Mouse (Mus musculus): ENCODE data around the gene Prr15l. TPM values are rescaled to one million over a fixed set of nuclear protein-coding genes. Genes with fewer than 3 reads are reported as not detected.

Prr15l gene
- polyA plus RNA-seq, 1 experiment from 2014 or later = 1.5 TPM

DNA sequence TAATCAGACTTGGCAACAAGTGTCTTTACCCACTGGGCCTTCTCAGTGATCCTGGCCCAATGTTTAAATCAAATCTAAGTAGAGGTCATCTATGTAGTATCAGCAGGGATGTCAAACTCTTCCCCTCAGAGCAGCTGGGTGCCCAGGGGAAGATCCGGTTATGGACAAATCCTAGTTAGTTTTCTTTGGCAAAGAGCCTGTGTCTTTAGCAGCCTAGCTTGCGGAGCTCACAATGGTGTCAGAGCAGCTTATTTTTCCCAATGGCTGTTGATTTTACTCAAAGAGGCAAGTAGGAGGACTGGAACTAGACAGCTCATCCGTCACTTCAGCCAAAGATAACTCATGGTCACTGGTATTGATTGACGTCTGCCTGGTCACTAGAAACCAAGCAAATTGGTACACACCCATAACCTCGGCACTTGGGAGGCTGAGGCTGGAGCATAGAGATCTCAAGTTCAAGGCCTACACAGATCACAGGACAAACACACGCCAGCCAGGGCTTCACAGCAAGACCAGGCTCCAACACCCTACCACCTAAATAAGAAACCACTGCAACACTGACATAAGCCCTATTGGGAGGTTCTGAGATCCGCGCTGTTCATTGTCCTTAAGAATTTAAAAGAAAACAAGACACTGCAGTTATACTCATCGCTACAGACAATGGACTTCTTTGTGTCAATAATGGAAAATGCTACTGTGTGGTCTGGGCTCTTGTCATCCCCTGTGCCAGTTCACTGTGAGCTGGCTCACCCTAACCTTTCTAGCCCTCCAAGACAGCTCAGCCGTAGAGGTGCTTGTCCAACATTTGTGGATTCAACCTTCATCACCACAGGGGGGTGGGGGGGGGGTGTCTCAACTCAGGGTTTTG is 47.8 kb downstream of the Prr15l start:
- DNase-seq (ENCODE audit: low spot score) = no peak

- no peak for DNase-seq (ENCODE audit: low spot score)
These were observed 48.4 kb downstream of the Prr15l start for GRCm38 (mm10) chr11:96976379-96976687.

DNA sequence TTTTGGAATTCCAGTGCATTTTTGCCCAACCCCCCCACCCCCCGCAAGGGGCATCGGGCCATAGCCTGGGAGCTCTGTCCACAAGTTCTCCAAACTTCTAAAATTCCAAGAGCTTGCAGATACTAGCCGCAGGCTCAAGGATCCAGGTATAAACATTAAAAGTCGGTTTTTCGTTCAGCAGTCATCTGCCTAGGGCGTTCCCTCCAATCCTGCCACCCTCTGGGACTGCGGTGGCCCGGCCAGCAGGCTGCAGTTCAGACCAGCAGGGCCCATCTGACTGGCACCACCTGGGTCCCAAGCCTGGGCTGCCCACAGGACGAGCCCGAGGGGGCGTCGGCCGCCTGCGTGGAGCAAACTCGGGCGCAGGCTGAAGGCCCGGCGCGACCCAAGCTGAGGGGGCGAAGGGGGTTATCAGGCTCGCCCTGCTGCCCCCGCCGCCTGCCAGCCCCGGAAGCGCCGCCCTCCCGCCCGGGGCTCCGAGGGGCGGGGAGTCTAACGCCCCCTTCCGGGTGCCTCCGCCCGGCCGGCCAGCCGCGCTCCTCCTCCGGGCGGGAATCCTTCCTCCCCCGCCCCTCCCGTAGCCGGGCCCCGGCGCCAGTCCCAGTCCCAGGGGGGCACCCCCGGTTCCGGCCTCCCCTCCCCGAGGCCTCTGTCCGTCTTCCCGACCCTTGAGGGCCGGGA is 49.1 kb downstream of the Prr15l start:
- DNase-seq (ENCODE audit: low spot score) = peak; percentile 91

DNA sequence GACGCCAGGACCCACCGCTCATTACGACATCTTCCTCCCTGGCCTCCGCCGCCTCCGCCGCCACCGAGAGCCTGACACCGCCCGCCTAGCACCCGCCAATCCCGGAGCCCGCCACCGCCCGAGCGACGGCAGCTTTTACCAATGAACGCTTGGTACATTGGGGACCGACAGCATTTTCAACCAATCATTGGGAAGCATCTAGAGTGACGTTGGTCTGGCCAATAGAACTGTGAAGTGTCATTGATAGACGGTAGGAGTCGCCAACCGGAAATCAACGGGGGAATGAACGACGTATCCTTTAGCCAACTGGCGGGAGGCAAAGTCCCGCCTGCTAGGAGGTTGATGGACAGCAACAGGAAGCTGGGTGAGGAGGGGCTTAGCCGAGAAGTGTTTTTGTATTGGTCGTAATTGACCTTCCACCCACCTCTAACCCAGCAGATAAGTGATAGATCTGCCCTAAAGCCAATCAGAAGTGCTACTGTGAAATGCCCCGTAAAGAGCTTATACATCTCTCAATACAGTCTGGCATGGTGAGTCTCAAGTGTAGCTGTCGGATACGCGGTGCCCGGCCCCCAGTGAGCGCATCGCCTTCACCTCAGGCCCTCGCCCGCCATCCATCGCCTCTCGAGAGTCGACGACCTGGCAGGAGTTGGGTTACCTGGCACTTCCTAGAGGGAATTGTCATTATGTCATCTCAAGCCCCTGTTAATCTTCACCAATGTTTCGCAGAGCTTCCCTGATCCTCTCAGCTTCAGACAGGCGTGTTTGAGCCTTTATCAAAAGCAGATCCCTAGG is 49.9 kb downstream of the Prr15l start:
- peak; percentile 99 for DNase-seq (ENCODE audit: low spot score)

DNA sequence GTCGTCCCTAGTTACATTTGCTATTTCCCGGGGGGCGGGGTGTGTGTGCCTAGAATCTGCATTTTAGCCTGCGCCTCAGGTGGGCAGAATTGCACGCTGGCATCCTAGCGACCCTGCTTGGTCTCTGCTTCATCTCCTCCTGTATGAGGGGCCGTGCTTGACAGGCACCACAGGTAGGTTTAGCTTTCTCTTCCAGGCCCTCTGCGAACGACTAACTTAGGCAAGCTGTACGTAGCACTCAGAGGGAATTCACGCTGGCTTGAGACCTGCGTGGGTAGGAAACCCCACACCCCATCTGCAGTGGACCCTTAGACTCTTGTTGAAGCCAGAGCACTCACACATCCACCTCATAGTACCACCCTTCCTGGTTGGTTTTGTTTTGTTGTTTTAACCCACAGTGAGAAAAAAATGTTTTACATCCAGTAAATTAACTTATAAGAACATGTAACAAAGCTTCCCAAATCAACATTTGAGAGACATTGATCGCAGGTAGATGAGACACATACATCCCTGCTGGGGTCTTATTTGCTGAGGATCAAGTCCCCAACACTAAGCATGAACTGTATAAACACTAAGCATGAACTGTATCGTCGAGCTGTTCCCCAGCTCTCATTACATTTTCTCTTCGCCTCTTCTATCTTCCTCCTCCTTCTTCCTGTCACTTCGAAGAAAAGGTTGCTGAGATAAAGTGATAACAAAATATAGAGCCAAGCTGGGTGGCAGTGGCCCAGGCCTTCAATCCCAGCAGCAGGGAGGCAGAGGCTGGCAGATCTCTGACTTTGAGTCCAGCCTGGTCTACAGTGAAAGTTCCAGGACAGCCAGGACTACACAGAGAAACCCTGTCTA is 50.7 kb downstream of the Prr15l start:
- DNase-seq (ENCODE audit: low spot score) = no peak

GRCm38 (mm10) chr11:96979329-96979728 is 51.4 kb downstream of the Prr15l start:
- no peak for DNase-seq (ENCODE audit: low spot score)

DNA sequence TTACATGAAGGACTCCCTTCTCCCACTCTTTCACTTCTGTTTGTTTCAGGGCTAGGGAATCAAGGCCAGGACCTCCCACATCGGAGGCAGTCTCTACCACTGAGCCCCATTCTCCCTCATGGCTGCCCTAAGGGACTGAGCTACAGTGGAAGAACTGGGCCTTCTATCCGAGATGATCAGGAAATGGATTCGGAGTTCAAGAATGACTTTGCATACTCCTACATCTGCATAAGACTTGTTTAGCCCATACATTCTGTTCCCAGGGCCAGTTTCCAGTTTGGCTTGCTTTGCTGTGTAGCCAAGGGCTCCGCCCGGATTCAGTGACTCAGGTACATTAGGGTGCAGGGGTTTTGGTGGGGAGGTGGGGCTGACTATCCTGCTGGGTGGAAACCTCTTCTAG is 52.1 kb downstream of the Prr15l start:
- DNase-seq (ENCODE audit: low spot score) = no peak

DNA sequence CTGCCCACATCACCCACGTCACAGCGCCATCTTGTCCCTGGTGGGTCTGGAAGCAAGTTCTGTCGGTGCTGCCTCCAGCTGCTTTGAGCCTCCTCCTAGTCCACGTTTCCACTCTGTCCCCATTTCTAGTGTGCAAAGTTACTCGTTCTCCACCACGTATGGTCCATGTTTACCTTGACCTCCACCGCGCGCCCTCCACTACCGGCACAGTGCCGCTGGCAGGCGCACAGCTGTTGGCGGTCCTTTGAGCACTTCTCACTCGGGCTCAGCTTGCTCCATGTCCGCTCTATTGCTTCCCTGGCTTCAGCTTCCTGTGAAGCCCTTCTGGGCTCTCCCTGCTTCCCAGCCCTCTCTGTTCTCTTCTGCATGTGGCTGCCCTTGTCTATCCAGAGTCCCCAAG is 53.6 kb downstream of the Prr15l start:
- no peak for DNase-seq (ENCODE audit: low spot score)

GRCm38 (mm10) chr11:96982355-96982754 is 54.5 kb downstream of the Prr15l start:
- peak; percentile 85 for DNase-seq (ENCODE audit: low spot score)

DNA sequence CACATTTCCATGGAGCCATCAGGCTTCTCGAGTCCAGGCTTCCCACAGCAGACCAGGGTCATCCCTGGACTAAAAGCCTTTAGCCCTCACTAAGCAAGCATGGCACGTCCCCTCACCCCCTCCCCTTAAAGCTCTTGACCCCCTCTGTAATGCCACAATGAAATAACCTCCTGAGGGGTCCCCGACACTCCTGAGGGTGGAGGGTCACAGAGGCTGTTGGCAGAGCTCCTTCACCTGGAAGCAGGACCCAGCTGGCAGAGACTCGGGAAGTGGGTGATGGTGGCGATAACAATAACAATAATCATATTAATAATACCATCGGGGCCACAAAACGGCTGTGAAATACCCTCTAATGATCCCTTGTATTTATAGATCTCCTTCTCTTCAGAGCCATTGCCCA is 55.0 kb downstream of the Prr15l start, which contains the start of gene Sp2:
Gene Sp2, minus strand, starts transcription at position 101 of the 400 bp plus-strand sequence.
- DNase-seq (ENCODE audit: low spot score) = no peak

DNA sequence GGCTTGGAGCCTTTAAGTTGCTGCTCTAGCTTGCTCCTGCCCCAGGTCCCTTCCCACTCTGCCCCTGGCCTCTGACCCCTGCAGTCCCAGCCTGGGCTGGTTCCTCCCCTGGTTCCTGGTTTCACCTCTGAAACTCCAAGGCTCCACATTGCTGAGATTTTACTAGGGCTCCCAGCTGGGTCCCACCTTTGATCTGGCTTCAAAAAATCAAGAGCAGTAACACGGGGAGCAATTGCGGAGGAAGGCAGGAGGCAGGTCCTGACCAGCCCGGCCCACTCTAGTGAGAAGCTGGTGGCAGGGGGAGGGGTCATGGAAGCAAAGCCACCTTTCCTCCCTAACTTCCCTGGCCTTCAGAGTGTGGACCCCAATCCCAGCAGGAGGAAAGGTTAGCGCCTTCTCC is 57.0 kb downstream of the Prr15l start:
- no peak for DNase-seq (ENCODE audit: low spot score)

DNA sequence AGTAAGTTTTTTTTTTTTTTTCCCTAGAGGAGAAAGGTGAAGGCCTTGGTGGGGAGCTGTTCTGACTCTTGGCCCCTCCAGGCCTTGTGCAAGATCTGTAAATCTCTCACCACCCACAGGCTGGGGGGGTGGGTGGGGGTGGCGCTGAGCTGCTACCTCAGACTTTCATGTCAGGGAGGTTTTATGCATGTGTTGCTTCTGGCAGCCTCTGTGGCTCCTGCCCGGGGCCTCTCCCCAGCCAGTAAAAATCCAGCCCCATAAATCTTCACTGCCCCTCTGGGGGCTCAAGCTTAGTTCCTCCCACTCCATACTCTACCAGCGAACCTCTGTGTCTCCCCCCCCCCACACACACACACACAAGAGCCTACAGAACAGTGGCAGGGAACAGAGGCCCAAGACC is 58.6 kb downstream of the Prr15l start:
- DNase-seq (ENCODE audit: low spot score) = no peak

Other genes with a start within 250 kb of the Prr15l start
- gene Snx11, start 150.5 kb upstream of the Prr15l start, polyA plus RNA-seq (2015; fragmentation: Nextera tagmentation; extraction: Ambion mirVana) = 16.0 and 18.6 TPM in 2 replicates
- gene Cbx1, start 139.0 kb upstream of the Prr15l start, polyA plus RNA-seq (2015; fragmentation: Nextera tagmentation; extraction: Ambion mirVana) = 129 and 132 TPM in 2 replicates
- gene Nfe2l1, start 98.1 kb upstream of the Prr15l start, polyA plus RNA-seq (2015; fragmentation: Nextera tagmentation; extraction: Ambion mirVana) = 34.9 and 40.6 TPM in 2 replicates
- 55.8 and 60.7 TPM in 2 replicates for gene Copz2, start 78.2 kb upstream of the Prr15l start, polyA plus RNA-seq (2015; fragmentation: Nextera tagmentation; extraction: Ambion mirVana)
- gene Cdk5rap3, start 11.6 kb upstream of the Prr15l start, polyA plus RNA-seq (2015; fragmentation: Nextera tagmentation; extraction: Ambion mirVana) = 105 and 116 TPM in 2 replicates
- gene Pnpo, start 15.9 kb downstream of the Prr15l start, polyA plus RNA-seq (2015; fragmentation: Nextera tagmentation; extraction: Ambion mirVana) = 39.0 and 39.5 TPM in 2 replicates
- gene Sp2, start 54.9 kb downstream of the Prr15l start, polyA plus RNA-seq (2015; fragmentation: Nextera tagmentation; extraction: Ambion mirVana) = 19.2 and 21.9 TPM in 2 replicates
- gene Sp6, start 85.3 kb downstream of the Prr15l start, polyA plus RNA-seq (2015; fragmentation: Nextera tagmentation; extraction: Ambion mirVana) = 1.7 TPM in 2 replicates
- 23.1 and 25.8 TPM in 2 replicates for gene Scrn2, start 101.8 kb downstream of the Prr15l start, polyA plus RNA-seq (2015; fragmentation: Nextera tagmentation; extraction: Ambion mirVana)
- 0.83 and 0.86 TPM in 2 replicates for gene Lrrc46, start 113.3 kb downstream of the Prr15l start, polyA plus RNA-seq (2015; fragmentation: Nextera tagmentation; extraction: Ambion mirVana)
- 72.4 and 72.8 TPM in 2 replicates for gene Mrpl10, start 113.5 kb downstream of the Prr15l start, polyA plus RNA-seq (2015; fragmentation: Nextera tagmentation; extraction: Ambion mirVana)
- 9.9 and 11.6 TPM in 2 replicates for gene Osbpl7, start 122.5 kb downstream of the Prr15l start, polyA plus RNA-seq (2015; fragmentation: Nextera tagmentation; extraction: Ambion mirVana)
- 1.3 and 1.9 TPM in 2 replicates for gene Tbx21, start 187.2 kb downstream of the Prr15l start, polyA plus RNA-seq (2015; fragmentation: Nextera tagmentation; extraction: Ambion mirVana)
- gene Tbkbp1, start 223.4 kb downstream of the Prr15l start, polyA plus RNA-seq (2015; fragmentation: Nextera tagmentation; extraction: Ambion mirVana) = 0.82 and 0.98 TPM in 2 replicates

Measured in thymus, postnatal 0 days (tissue).